Mouse (Mus musculus) C2C12 (cell line): ENCODE data around the gene Ppp6r1.

Source experiments
- CEBPB ChIP-seq: IDR thresholded peaks from one replicate; pipeline ENCODE4 v1.6.1; 2011; ENCODE audit warnings: low read depth, mild to moderate bottlenecking, control low read depth, moderate library complexity
- CTCF ChIP-seq: IDR thresholded peaks from one replicate; pipeline ENCODE4 v1.5.1; 2011; ENCODE audit not compliant: control insufficient read depth, insufficient read depth, insufficient read length
- FOSL1 ChIP-seq: IDR thresholded peaks from one replicate; pipeline ENCODE4 v1.8.0; 2011; ENCODE audit warnings: mild to moderate bottlenecking, low read length; ENCODE audit not compliant: poor library complexity, insufficient read depth, severe bottlenecking
- USF1 ChIP-seq: IDR thresholded peaks from one replicate; pipeline ENCODE4 v1.6.1; 2011; ENCODE audit warnings: low read depth, mild to moderate bottlenecking, control low read depth, moderate library complexity

DNA sequence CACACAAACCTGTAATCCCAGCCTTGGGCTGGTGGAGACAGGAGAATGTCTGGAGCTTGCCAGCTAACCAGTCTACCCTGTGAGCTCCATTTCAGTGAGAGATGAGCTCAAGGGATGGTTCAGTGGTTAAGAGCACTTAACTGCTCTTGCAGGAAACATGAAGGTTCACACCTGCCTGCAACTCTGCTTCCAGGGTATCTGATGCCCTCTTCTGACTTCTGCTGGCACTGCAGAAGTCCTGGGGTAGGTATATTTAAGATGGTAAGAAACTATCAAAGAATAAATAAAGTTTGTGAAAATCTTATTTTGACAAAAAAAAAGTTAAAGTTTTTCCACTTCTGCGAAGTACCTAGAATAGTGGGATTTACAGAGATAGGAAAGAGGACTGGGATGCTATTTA is 34.5 kb downstream of the Ppp6r1 start:
- TF ChIP-seq CTCF, result no peak
- no peak for TF ChIP-seq FOSL1
- no peak for TF ChIP-seq USF1
- TF ChIP-seq CEBPB, result no peak
